Mouse (Mus musculus) E14TG2a.4 (cell line): ENCODE measurements around the gene Galns.

Source experiments
- H3K27me3 ChIP-seq: 2 replicates; pipeline ENCODE4 v1.6.1; 2014; ENCODE audit warnings: low read length, control low read depth; ENCODE audit not compliant: insufficient read depth
- H3K36me3 ChIP-seq: 2 replicates; pipeline ENCODE4 v1.6.1; 2014; ENCODE audit warnings: low read length, control low read depth; ENCODE audit not compliant: insufficient read depth
- H3K4me1 ChIP-seq: replicated peaks from 2 replicates; pipeline ENCODE4 v1.6.1; 2014; ENCODE audit warnings: low read depth, low read length, control low read depth
- H3K4me3 ChIP-seq: replicated peaks from 2 replicates; pipeline ENCODE4 v1.5.1; 2014; ENCODE audit warnings: mild to moderate bottlenecking, low read length
- H3K9me3 ChIP-seq: 2 replicates; pipeline ENCODE4 v1.6.1; 2014; ENCODE audit warnings: low read length, control low read depth
- CTCF ChIP-seq: conservative IDR thresholded peaks from 2 replicates; pipeline ENCODE4 v1.5.1; 2014; ENCODE audit warnings: low read length
- NANOG ChIP-seq: IDR thresholded peaks from 2 replicates; pipeline ENCODE4 v1.6.1; 2014; ENCODE audit warnings: borderline replicate concordance, low read length, mixed read lengths
- POU5F1 ChIP-seq: IDR thresholded peaks from 2 replicates; pipeline ENCODE4 v1.6.1; 2014; ENCODE audit warnings: low read length, borderline replicate concordance

The Galns gene

DNA sequence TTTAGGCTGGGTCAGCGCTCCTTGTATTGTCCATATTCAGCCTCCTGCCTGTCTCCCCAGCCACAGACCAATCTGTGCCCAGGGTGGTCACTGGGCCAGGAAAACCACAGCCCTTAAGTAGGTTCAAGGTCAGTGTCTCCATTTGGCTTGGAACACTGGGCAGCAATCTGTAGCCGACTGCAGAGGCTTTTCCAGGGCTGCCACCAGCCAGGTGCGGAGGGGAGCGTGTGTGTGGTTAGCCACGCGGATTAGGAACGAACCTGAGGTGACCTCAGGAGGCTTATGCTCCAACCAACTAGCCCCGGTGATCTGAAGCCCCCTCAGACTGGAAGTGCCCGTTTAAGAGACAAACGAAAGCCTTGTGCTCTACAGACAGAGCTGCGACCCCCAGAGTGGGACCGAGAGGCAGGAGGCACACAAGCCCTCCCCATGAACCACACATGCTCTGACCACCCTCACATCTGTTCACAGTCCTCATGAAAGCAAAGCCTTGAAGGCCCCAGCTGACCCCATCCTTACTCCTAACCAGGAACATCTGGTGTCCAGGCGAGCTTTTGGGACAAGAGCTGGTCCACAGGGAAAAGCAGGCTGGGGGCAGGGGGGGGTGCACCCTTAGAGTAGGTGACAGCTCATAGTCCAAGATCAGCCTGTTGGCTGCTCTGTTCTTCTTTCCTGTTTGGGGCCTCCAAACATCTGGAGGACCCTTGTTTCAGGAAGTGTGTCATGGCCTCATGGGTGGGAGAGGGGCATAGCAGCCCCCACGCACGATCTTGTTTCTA lies 37.1 kb upstream of the Galns start:
- Histone ChIP-seq H3K4me3 (no peak overlapping the region), H3K4me1 (peaks cover 14% of the 10 kb centered on the region), H3K9me3 (no peaks in the 10 kb centered on the region), H3K27me3 (peaks cover 13% of the 10 kb centered on the region), H3K36me3 (no peaks in the 10 kb centered on the region)
- TF ChIP-seq NANOG = no peak
- no peak for TF ChIP-seq POU5F1
- TF ChIP-seq CTCF = no peak

DNA sequence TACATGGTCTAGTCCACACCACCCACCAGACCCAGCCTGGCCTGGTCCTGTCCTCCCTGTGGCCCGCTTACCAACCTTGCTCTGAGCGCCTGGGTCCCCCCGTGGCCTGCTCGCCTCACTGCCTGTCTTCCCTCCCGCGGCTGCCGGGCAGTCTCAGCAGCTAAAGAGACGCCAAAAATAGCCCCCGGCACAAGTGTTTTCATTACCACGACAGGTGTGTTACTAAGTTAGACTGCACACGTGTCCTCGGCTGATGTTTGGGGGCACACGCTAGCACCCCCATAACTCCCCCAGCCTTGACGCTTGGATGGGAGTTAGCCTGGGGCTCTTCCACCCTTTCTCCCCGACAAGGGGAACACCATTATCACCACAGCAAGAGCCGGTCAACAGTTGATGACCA lies 35.1 kb upstream of the Galns start:
- TF ChIP-seq CTCF (no peak), POU5F1 (no peak), NANOG (no peak)
- Histone ChIP-seq H3K9me3 (no peaks in the 10 kb centered on the region), H3K4me1 (peaks cover 20% of the 10 kb centered on the region), H3K27me3 (peaks cover 13% of the 10 kb centered on the region), H3K36me3 (no peaks in the 10 kb centered on the region), H3K4me3 (no peak overlapping the region)

DNA sequence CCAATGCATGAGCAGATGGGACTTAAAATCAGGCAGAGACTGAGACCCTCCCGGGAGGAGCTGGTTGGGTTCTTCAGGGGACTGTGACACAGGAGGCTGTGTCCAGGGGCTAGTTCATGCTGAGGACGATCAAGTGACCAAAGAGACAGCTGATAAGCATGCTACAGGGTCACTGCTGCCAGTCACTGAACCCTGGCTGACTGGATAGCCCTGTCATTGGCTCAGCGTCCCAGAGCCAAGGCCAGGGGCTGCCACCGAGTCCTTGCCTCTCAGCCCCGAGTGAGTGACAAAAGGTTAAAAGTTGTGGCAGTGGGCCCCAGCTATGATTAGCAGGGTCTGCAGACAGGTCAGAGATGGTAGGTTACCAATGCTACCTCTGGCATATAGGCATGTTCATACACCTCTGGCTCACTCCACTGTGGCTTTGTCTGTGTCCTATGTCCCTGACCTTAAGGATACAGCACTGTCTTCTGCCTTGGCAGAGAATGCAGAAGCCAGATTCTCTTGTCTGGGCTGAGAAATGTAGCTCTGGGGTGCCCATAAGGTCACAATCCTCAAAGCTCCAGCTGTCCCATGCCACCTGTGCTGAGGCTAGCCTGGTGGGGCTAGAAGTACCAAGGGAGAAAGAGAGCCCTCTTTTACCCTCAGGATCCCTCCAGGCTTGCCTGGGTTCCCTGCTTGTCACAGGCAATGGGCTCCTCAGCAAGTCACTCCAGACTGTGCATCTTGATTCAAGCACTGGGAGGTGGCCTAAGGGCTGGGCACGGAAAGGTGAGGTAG lies 33.1 kb upstream of the Galns start:
- peaks cover 35% of the 10 kb centered on the region for H3K4me1 ChIP-seq
- no peaks in the 10 kb centered on the region for H3K9me3 ChIP-seq
- H3K36me3 ChIP-seq = no peaks in the 10 kb centered on the region
- no peak for TF ChIP-seq NANOG
- no peak for TF ChIP-seq CTCF
- TF ChIP-seq POU5F1 = no peak
- H3K4me3 ChIP-seq = no peak overlapping the region
- peaks cover 11% of the 10 kb centered on the region for H3K27me3 ChIP-seq

DNA sequence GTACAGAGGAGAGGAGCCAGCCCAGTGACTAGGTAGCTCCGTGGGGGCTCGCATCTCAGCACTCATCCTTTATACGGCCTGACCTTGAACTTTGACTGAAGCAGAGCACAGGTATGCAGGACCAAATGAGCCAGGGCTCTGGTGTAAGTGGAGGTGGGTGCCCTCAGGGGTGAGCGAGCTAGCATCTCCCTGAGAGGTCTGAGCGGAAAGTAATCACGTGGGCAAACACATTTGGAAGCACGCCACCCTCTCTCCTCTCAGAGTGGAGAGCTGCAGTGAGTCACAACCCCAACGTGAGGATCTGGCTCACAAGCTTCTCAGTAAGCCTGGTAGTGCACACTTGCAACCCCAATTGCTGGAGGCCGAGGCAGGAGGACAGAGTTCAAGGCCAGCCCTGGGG lies 30.8 kb upstream of the Galns start:
- TF ChIP-seq NANOG = no peak
- no peak for TF ChIP-seq CTCF
- TF ChIP-seq POU5F1 = no peak
- Histone ChIP-seq H3K36me3 (no peaks in the 10 kb centered on the region), H3K4me1 (peaks cover 57% of the 10 kb centered on the region), H3K9me3 (no peaks in the 10 kb centered on the region), H3K27me3 (peaks cover 11% of the 10 kb centered on the region), H3K4me3 (no peak overlapping the region)

DNA sequence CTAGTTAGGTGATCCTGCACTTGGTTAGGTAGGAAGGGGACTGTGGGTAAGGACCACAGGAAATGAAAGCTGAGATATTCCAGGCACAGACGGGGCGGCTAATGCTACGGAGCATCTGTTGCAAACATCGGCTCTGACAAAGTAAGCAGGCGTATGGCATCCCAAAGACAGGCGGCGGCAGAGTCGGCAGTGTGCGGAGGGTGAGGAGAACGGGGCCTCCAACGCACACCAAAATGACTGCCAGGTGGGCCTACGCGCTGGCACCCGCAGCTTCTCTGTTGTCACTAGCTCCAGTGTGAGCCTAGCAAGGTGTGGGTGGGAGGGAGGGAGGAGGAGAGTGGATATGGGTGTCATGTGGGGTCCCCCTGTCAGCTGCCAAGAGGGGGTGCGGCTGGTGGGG lies 30.1 kb upstream of the Galns start:
- H3K4me1 ChIP-seq = peaks cover 63% of the 10 kb centered on the region
- H3K27me3 ChIP-seq = peaks cover 11% of the 10 kb centered on the region
- no peaks in the 10 kb centered on the region for H3K36me3 ChIP-seq
- H3K4me3 ChIP-seq = no peak overlapping the region
- TF ChIP-seq NANOG (no peak), CTCF (no peak), POU5F1 (no peak)
- no peaks in the 10 kb centered on the region for H3K9me3 ChIP-seq

DNA sequence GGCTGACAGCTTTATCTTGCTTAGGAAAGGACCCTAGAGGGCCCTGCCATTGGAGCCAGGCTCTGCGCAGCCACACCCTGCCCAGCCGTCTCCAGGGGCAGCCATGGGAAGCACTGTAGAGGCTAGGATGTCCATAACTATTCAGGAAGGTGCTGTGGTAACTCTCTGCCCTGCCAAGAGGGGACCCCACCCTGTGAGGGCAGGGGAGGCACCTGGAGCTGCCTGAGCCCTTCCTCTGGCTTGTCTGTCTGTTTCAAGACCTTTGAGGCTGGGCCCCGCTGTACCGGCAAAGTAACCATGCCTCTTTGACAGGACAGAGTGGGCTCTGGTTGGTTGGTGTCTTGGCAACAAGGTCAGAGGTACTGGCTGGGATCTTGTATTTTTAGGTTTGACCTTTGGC lies 29.6 kb upstream of the Galns start:
- Histone ChIP-seq H3K36me3 (no peaks in the 10 kb centered on the region), H3K27me3 (peaks cover 11% of the 10 kb centered on the region), H3K4me3 (no peak overlapping the region), H3K4me1 (peaks cover 66% of the 10 kb centered on the region), H3K9me3 (no peaks in the 10 kb centered on the region)
- TF ChIP-seq POU5F1 = no peak
- no peak for TF ChIP-seq CTCF
- no peak for TF ChIP-seq NANOG

DNA sequence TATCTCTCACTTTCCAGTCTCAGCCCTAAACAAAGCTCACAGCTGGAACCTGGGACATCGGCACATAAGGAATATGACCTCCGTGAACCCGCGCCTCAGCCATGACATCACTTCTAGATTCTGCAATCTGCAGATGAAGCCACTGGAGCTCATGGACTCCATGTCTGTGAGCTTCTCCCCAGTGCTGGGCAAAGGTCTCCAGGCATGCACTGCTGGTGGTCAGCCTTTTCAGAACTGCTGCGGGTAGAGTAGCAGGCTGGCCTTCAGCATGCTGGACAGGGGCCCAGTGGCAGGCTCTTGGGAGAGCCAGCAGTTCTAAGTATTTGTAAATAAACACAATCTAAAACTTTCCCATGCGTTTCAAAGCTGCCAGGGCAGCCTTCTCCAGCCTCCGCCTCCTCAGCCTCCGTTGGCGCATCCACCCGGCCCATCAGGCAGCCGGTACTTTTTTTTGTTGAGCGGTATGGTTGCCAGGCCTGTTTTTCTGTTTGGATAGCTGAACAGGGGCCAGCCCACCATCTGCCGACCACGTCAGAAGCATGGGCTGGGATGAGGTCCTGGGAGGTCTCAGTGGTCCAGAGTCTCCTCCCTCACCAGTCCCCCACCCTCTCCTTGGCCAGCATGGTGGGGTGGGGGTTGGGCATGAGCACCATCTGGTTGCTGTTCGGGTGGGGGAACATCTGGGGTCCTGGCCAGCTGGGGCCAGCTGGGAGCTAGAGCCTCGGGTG lies 28.4 kb upstream of the Galns start:
- peaks cover 71% of the 10 kb centered on the region for H3K4me1 ChIP-seq
- H3K9me3 ChIP-seq = no peaks in the 10 kb centered on the region
- no peak overlapping the region for H3K4me3 ChIP-seq
- no peaks in the 10 kb centered on the region for H3K36me3 ChIP-seq
- no peak for TF ChIP-seq NANOG
- TF ChIP-seq POU5F1 = no peak
- no peak for TF ChIP-seq CTCF
- H3K27me3 ChIP-seq = peaks cover 12% of the 10 kb centered on the region

DNA sequence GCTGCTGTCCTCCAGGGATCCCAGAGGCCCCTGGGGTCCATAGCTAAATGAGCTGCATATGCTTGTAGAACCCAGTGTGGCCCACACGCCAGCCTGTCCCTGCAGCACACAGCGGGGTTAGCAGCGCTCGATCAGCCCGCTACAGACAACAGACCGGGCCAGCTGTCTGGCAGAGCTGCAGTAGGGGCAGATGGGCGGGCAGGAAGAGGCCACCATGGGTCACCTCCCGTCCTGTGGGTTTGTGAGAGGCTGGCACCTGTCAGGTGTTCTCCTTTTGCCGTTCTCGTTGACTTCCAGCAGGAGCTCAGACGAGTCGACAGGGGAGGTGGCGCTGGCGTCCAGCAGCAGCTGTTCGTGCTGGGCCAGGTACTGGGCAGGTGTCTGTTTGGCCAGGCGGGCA lies 27.3 kb upstream of the Galns start:
- Histone ChIP-seq H3K9me3 (no peaks in the 10 kb centered on the region), H3K36me3 (no peaks in the 10 kb centered on the region), H3K4me3 (peak overlapping the region; percentile 64), H3K4me1 (peaks cover 71% of the 10 kb centered on the region), H3K27me3 (peaks cover 6% of the 10 kb centered on the region)
- TF ChIP-seq NANOG (no peak), CTCF (no peak), POU5F1 (no peak)
